Mouse (Mus musculus): ENCODE measurements around the gene Itpr3. TPM values are rescaled to one million over a fixed set of nuclear protein-coding genes. Genes with fewer than 3 reads are reported as not detected.

The Itpr3 gene
- polyA plus RNA-seq, 1 experiment from 2014 or later, result 1.1 TPM

DNA sequence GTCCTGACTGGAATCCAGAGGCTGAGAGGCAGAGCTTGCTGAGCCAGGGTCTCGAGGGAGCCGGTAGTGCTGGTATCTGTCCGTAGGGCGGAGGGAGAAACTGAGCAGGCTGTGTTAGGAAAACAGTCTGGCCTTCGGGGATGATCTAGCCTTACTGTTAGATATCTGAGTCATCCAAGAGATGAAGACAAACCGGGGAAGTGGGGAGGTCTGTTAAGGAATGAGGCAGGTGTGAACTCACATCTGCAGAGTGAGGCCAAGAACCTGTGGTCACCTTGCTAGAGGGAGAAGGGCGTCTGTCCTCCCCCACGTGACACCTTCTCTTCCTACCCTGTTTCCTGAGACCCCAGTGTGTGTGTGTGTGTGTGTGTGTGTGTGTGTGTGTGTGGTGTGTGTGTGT lies 25.7 kb downstream of the Itpr3 start:
- Histone ChIP-seq H3K4me2 (ENCODE audit: low read depth, low read length) (no peak overlapping the region), H3K27me3 (ENCODE audit: control insufficient read depth, insufficient read depth, low read depth, low read length) (no peaks in the 10 kb centered on the region), H3K36me3 (ENCODE audit: control insufficient read depth, insufficient read depth) (no peaks in the 10 kb centered on the region; the same call in 1 of the 2 replicates), H3K4me1 (ENCODE audit: control insufficient read depth, low read depth, low read length) (peaks cover 7% of the 10 kb centered on the region), H3K9me3 (replicated peaks; ENCODE audit: control insufficient read depth, low read length) (0 out of 2 replicates have a peak, but pooled peaks cover 2% of the 10 kb centered on the region), H3K9ac (ENCODE audit: low read depth, low read length) (no peak overlapping the region), H3K27ac (ENCODE audit: low read length) (no peak overlapping the region), H3K4me3 (ENCODE audit: low read depth, low read length) (no peak overlapping the region)
- ATAC-seq (ENCODE audit: low read depth), result no peak
- 51% methylated on average over 8 of the region's 8 CpGs for WGBS (ENCODE audit: insufficient replicate concordance)

DNA sequence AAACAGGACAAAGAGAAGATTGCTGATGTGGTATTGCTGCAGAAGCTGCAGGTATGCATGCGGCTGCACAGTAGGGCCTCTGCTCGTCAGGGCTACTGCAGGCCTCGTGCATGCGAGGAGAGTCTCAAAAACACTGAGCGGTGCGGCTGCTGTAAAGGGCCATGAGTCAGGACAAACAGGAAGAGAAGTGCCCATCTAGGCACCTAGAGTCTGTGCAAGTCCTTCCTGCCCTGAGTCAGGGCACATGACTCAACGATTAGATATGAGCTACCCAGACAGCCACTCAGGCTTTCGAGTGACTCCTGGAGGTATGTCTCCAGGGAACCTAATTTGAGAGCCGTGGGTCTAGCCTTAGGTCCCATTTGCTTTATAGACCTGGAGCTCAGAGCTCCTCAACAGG lies 26.5 kb downstream of the Itpr3 start:
- 18% methylated on average over 9 of the region's 9 CpGs for WGBS (ENCODE audit: insufficient replicate concordance)
- Histone ChIP-seq H3K27me3 (ENCODE audit: control insufficient read depth, insufficient read depth, low read depth, low read length) (no peaks in the 10 kb centered on the region), H3K4me3 (ENCODE audit: low read depth, low read length) (no peak overlapping the region), H3K4me2 (ENCODE audit: low read depth, low read length) (no peak overlapping the region), H3K36me3 (ENCODE audit: control insufficient read depth, insufficient read depth) (no peaks in the 10 kb centered on the region), H3K9ac (ENCODE audit: low read depth, low read length) (no peak overlapping the region), H3K27ac (ENCODE audit: low read length) (no peak overlapping the region), H3K4me1 (ENCODE audit: control insufficient read depth, low read depth, low read length) (peaks cover 7% of the 10 kb centered on the region), H3K9me3 (replicated peaks; ENCODE audit: control insufficient read depth, low read length) (no peaks in the 10 kb centered on the region)
- no peak for ATAC-seq (ENCODE audit: low read depth)

DNA sequence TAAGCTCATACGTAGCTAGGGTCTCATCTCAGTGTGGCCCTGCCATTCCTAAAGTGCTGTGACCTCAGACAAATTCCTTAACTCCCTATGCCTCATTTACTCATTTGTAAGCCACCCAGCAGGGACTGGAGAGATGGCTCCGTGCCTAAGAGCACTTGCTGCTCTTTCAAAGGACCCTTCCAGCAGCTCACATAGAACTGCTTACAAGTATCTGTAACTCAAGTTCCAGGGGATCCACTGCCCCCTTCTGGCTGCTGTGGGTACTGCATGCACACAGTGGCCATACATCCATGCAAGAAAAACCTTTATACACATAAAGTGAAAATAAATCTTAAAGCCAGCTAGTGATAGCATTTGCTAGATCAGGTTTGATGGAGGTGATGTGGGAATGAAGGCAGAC lies 28.6 kb downstream of the Itpr3 start:
- H3K36me3 ChIP-seq (ENCODE audit: control insufficient read depth, insufficient read depth), result no peaks in the 10 kb centered on the region
- 55% methylated on average over 2 of the region's 2 CpGs for WGBS (ENCODE audit: insufficient replicate concordance)
- no peaks in the 10 kb centered on the region for H3K27me3 ChIP-seq (ENCODE audit: control insufficient read depth, insufficient read depth, low read depth, low read length)
- H3K9me3 ChIP-seq (replicated peaks; ENCODE audit: control insufficient read depth, low read length), result no peaks in the 10 kb centered on the region
- no peak overlapping the region for H3K9ac ChIP-seq (ENCODE audit: low read depth, low read length)
- peaks cover 5% of the 10 kb centered on the region for H3K4me1 ChIP-seq (ENCODE audit: control insufficient read depth, low read depth, low read length)
- H3K4me2 ChIP-seq (ENCODE audit: low read depth, low read length), result no peak overlapping the region
- H3K27ac ChIP-seq (ENCODE audit: low read length), result no peak overlapping the region
- ATAC-seq (ENCODE audit: low read depth), result no peak
- H3K4me3 ChIP-seq (ENCODE audit: low read depth, low read length), result no peak overlapping the region

DNA sequence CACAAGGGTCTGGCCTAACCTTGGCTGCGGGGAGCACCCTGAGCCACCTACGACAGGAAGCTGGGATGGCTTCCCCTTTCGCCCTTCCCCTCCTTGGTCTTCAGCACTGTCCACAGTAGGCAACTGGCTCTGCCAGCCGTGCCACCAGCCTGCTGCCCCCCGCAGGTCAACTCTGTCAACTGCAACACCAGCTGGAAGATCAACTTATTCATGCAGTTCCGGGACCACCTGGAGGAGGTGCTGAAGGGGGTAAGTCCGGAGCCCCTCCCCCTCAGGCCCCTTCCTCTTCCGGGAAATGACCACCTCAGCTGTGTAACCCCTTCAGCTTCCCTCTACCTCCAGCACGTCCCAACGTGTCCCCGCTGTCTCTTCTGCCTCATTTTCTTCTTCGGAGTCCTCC lies 30.3 kb downstream of the Itpr3 start:
- Histone ChIP-seq H3K9ac (ENCODE audit: low read depth, low read length) (no peak overlapping the region), H3K9me3 (replicated peaks; ENCODE audit: control insufficient read depth, low read length) (no peaks in the 10 kb centered on the region), H3K27me3 (ENCODE audit: control insufficient read depth, insufficient read depth, low read depth, low read length) (no peaks in the 10 kb centered on the region), H3K4me2 (ENCODE audit: low read depth, low read length) (no peak overlapping the region), H3K4me1 (ENCODE audit: control insufficient read depth, low read depth, low read length) (no peaks in the 10 kb centered on the region; the same call in 1 of the 2 replicates), H3K36me3 (ENCODE audit: control insufficient read depth, insufficient read depth) (no peaks in the 10 kb centered on the region), H3K27ac (ENCODE audit: low read length) (no peak overlapping the region), H3K4me3 (ENCODE audit: low read depth, low read length) (no peak overlapping the region)
- WGBS (ENCODE audit: insufficient replicate concordance), result 40% methylated on average over 12 of the region's 12 CpGs
- ATAC-seq (ENCODE audit: low read depth), result no peak

DNA sequence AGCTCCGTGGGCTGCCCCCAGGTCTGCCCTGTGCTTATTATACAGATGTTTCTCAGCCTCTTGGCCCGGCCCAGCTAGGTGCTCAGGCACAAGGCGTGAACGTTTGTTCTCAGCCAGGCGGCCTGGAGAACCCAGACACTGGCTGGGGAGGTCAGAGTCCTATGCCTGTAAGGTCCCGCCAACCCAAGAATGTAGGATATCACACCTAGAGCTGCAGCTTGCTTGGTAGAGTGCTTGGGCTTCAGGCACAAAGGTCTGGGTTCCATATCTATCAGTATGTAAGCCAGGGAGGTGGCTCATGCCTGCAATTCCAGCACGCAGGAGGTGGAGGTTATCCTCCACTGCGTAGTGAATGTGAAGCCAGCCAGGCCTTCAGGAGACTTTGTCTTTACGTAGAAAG lies 33.0 kb downstream of the Itpr3 start:
- no peak for ATAC-seq (ENCODE audit: low read depth)
- H3K9me3 ChIP-seq (replicated peaks; ENCODE audit: control insufficient read depth, low read length), result no peaks in the 10 kb centered on the region
- no peak overlapping the region for H3K9ac ChIP-seq (ENCODE audit: low read depth, low read length)
- H3K36me3 ChIP-seq (ENCODE audit: control insufficient read depth, insufficient read depth), result no peaks in the 10 kb centered on the region
- H3K27me3 ChIP-seq (ENCODE audit: control insufficient read depth, insufficient read depth, low read depth, low read length), result no peaks in the 10 kb centered on the region
- WGBS (ENCODE audit: insufficient replicate concordance), result 72% methylated on average over 9 of the region's 9 CpGs
- H3K4me1 ChIP-seq (ENCODE audit: control insufficient read depth, low read depth, low read length), result no peaks in the 10 kb centered on the region
- no peak overlapping the region for H3K27ac ChIP-seq (ENCODE audit: low read length)
- no peak overlapping the region for H3K4me3 ChIP-seq (ENCODE audit: low read depth, low read length)
- H3K4me2 ChIP-seq (ENCODE audit: low read depth, low read length), result no peak overlapping the region

DNA sequence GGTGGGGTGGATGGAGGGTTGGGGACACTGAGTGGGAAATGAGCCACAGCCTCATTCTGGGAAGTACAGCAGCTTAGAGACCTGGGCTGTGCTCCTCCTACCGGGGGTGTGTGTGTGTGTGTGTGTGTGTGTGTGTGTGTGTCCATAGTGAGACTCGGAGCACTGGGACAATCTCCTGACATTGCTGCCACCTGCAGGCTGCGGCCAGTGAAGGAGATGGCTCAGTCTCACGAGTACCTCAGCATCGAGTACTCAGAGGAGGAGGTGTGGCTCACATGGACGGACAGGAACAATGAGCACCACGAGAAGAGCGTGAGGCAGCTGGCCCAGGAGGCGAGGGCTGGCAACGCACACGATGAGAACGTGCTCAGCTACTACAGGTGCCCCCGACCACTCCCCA lies 38.6 kb downstream of the Itpr3 start:
- no peaks in the 10 kb centered on the region for H3K36me3 ChIP-seq (ENCODE audit: control insufficient read depth, insufficient read depth)
- no peaks in the 10 kb centered on the region for H3K9me3 ChIP-seq (replicated peaks; ENCODE audit: control insufficient read depth, low read length)
- no peak overlapping the region for H3K4me3 ChIP-seq (ENCODE audit: low read depth, low read length)
- no peaks in the 10 kb centered on the region for H3K4me1 ChIP-seq (ENCODE audit: control insufficient read depth, low read depth, low read length)
- 40% methylated on average over 13 of the region's 13 CpGs for WGBS (ENCODE audit: insufficient replicate concordance)
- H3K27ac ChIP-seq (ENCODE audit: low read length), result no peak overlapping the region
- no peak overlapping the region for H3K9ac ChIP-seq (ENCODE audit: low read depth, low read length)
- ATAC-seq (ENCODE audit: low read depth), result no peak
- H3K27me3 ChIP-seq (ENCODE audit: control insufficient read depth, insufficient read depth, low read depth, low read length), result no peaks in the 10 kb centered on the region
- H3K4me2 ChIP-seq (ENCODE audit: low read depth, low read length), result no peak overlapping the region

DNA sequence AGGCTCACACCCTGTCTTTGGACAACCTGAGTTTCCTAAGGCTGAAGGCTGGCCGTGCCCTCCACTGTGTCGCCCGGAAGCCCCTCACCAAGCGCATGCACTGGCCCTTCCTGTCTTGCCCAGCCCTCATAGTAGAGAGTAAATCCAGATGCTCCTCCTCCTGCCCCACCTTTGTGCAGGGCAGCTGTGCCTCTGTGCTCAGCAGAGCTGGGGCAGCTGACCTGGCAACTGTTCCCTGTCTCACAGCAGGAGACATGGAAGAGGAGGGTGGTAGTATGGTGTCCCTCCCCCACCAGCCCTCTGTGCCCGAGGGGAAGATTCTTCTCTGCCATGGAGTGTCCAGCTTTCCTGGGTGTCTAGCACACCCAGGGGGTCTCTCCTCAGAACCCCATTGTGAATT lies 44.6 kb downstream of the Itpr3 start:
- ATAC-seq (ENCODE audit: low read depth), result no peak
- no peaks in the 10 kb centered on the region for H3K27me3 ChIP-seq (ENCODE audit: control insufficient read depth, insufficient read depth, low read depth, low read length)
- no peaks in the 10 kb centered on the region for H3K36me3 ChIP-seq (ENCODE audit: control insufficient read depth, insufficient read depth)
- H3K4me2 ChIP-seq (ENCODE audit: low read depth, low read length), result no peak overlapping the region
- no peaks in the 10 kb centered on the region for H3K9me3 ChIP-seq (replicated peaks; ENCODE audit: control insufficient read depth, low read length)
- H3K4me3 ChIP-seq (ENCODE audit: low read depth, low read length), result no peak overlapping the region
- 63% methylated on average over 5 of the region's 5 CpGs for WGBS (ENCODE audit: insufficient replicate concordance)
- no peak overlapping the region for H3K9ac ChIP-seq (ENCODE audit: low read depth, low read length)
- H3K4me1 ChIP-seq (ENCODE audit: control insufficient read depth, low read depth, low read length), result no peaks in the 10 kb centered on the region
- H3K27ac ChIP-seq (ENCODE audit: low read length), result no peak overlapping the region

DNA sequence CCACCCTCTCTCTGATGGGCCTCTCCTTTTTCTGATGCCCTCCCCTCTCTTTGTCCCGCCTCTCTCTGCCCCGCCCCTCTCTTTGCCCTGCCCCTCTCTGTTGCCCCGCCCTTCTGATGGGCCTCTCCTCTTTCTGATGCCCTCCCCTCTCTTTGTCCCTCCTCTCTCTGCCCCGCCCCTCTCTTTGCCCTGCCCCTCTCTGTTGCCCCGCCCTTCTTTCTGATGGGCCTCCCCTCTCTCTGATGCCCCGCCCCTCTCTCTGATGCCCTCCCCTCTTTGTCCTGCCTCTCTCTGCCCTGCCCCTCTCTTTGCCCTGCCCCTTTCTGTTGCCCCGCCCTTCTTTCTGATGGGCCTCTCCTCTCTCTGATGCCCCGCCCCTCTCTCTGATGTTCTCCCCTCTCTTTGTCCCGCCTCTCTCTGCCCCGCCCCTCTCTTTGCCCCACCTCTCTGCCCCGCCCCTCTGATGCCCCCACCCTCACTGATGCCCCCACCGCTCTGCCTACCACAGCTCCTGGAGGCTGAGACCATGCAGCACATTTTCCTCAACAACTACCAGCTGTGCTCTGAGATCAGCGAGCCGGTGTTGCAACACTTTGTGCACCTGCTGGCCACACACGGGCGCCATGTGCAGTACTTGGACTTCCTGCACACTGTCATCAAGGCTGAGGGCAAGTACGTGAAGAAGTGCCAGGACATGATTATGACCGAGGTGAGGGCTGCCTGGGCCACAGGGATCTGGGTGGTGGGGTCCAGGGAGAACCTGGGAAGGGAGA lies 48.8 kb downstream of the Itpr3 start:
- Histone ChIP-seq H3K4me3 (ENCODE audit: low read depth, low read length) (no peak overlapping the region), H3K27me3 (ENCODE audit: control insufficient read depth, insufficient read depth, low read depth, low read length) (no peaks in the 10 kb centered on the region), H3K36me3 (ENCODE audit: control insufficient read depth, insufficient read depth) (no peaks in the 10 kb centered on the region), H3K27ac (ENCODE audit: low read length) (no peak overlapping the region), H3K4me1 (ENCODE audit: control insufficient read depth, low read depth, low read length) (no peaks in the 10 kb centered on the region), H3K9me3 (replicated peaks; ENCODE audit: control insufficient read depth, low read length) (no peaks in the 10 kb centered on the region), H3K9ac (ENCODE audit: low read depth, low read length) (no peak overlapping the region), H3K4me2 (ENCODE audit: low read depth, low read length) (no peak overlapping the region)
- 70% methylated on average over 15 of the region's 18 CpGs for WGBS (ENCODE audit: insufficient replicate concordance)
- no peak for ATAC-seq (ENCODE audit: low read depth)

DNA sequence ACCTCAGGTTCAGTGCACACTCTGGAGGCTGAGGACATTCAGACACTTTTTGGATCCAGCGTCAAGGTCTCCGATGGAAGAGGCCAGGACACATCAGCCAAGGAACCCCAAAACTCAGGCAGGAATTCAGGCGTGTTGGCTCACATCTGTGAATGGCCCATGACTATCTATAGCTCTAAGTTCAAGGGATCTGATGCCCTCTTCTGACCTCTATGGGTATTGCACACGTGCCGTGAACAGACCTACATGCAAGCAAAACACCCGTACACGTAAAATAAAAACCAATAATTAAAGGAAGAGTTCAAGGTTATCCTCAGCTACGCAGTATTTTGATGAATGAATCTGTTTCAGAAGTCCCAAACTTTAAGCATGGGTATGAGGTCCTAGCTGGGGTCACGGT lies 49.6 kb downstream of the Itpr3 start:
- Histone ChIP-seq H3K9me3 (replicated peaks; ENCODE audit: control insufficient read depth, low read length) (no peaks in the 10 kb centered on the region), H3K36me3 (ENCODE audit: control insufficient read depth, insufficient read depth) (no peaks in the 10 kb centered on the region), H3K9ac (ENCODE audit: low read depth, low read length) (no peak overlapping the region), H3K27ac (ENCODE audit: low read length) (no peak overlapping the region), H3K4me3 (ENCODE audit: low read depth, low read length) (no peak overlapping the region), H3K27me3 (ENCODE audit: control insufficient read depth, insufficient read depth, low read depth, low read length) (no peaks in the 10 kb centered on the region), H3K4me1 (ENCODE audit: control insufficient read depth, low read depth, low read length) (no peaks in the 10 kb centered on the region), H3K4me2 (ENCODE audit: low read depth, low read length) (no peak overlapping the region)
- ATAC-seq (ENCODE audit: low read depth), result no peak
- WGBS (ENCODE audit: insufficient replicate concordance), result 74% methylated on average over 9 of the region's 9 CpGs
